Mouse (Mus musculus) embryo, embryonic 11.5 days (tissue): ENCODE measurements around the gene Gpr35.

Experiments used
- DNase-seq: peaks from one replicate; pipeline ENCODE4 v3.0.0-alpha.2; 2012; ENCODE audit warnings: low read depth, low spot score

The Gpr35 gene

DNA sequence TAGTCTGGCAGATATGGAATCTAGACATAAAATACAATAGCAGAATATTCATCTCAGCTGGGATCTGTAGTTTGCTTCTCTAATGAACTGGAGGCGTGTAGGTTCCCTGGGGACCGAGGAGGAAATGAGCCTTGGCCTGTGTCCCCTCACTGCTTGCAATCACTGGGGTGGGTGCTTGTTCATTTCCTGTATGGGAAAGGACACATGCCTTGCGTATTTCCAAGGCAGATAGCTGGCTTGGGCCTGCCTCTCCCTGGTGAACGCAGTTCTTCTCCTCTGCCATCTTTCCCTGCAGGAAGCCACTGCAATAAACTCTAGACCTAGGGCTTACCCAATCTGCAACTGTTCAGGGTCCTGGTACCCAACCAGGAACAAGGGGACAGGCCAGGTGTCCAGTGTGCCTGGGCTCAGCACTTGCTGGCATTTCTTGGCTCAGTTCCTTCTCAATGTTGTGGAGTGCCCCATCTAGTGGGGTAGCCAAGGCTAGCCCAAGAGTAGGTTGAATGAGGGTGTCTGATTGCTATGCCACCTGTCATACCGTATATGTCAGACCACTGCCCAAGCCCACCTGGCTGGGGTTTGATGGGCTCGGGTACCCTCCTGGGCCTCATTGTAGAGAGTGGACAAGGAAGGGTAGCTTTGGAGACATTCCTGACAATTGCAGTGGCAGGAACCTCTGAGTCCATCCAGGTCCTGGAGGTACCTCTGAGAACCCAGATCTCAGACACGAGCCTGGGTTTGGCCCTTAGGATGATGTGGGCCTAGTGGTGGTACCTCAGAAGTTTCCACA, 30.6 kb downstream of the Gpr35 start:
- no peak for DNase-seq

DNA sequence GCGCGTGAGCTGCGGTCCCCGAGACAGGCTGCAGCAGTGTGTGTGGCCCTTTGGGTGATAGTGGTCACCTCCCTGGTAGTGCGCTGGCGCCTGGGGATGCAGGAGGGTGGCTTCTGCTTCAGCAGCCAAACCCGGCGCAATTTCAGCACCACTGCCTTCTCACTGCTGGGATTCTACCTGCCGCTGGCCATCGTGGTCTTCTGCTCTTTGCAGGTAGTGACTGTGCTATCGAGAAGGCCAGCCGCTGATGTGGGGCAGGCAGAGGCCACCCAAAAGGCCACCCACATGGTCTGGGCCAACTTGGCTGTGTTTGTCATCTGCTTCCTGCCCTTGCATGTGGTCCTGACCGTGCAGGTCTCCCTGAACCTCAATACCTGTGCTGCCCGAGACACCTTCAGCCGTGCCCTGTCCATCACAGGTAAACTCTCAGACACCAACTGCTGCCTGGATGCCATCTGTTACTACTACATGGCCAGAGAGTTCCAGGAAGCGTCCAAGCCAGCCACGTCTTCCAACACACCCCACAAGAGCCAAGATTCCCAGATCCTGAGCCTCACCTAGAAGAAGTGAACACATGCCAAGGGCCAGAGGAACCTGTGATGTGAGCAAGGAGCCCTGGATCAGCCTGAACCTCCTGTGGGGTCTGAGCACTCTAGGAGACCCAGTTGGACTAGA, 32.4 kb downstream of the Gpr35 start:
- no peak for DNase-seq

DNA sequence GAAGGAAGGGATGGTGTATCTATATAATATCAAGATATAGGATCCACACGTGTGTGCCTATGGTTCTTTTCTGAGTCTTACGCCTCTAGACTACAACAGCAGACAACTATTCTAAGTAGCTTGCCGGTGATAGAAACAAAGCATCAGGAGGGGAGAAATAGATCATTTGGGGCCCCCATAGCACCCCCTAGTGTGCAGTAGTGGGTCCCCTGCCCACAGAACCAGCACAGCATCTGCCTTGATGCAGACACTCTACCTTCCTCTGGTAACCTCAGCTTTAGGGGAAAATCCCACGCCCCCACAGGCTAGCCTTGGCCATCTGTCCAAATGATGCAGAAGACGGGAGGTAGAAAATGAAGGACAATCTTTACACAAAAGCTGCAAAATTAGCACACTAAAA, 34.3 kb downstream of the Gpr35 start:
- DNase-seq = no peak

DNA sequence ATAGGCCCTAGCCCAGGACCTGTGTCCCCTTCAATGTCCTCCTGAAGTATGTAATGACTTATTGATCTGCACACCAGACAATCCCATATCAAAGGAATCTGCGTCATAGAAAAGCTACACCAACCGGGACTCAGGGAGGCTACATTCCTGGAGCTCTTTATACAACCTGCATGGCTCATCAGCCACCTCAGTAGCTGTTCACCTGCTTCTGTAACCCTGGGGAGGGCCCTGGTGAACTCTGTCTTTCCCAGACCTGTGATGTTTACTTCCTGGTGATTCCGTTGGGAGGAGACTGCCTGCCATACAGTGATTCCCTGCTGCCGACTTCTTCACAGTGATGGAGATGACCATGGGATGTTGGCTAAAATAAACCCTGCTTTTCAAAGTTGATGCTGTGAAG, 38.2 kb downstream of the Gpr35 start:
- no peak for DNase-seq

DNA sequence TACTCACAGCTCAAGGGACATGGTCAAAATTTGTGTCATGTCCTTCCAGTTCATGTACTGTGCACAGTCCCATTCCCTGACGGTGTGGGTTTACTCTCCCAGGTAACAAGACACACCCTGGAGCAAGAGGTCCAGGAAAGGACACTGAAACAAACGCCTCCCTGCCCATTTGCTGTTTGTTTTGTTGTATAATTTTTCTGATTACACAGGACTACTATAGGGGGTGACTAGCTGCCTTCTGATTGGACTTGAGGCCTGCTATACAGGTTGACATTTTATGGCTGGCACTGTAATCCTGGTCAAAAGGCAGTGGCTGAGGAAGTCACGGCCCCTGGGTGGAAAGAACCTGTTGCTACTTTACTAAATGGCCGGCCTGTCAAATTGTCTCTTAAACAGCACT, 39.2 kb downstream of the Gpr35 start:
- no peak for DNase-seq

DNA sequence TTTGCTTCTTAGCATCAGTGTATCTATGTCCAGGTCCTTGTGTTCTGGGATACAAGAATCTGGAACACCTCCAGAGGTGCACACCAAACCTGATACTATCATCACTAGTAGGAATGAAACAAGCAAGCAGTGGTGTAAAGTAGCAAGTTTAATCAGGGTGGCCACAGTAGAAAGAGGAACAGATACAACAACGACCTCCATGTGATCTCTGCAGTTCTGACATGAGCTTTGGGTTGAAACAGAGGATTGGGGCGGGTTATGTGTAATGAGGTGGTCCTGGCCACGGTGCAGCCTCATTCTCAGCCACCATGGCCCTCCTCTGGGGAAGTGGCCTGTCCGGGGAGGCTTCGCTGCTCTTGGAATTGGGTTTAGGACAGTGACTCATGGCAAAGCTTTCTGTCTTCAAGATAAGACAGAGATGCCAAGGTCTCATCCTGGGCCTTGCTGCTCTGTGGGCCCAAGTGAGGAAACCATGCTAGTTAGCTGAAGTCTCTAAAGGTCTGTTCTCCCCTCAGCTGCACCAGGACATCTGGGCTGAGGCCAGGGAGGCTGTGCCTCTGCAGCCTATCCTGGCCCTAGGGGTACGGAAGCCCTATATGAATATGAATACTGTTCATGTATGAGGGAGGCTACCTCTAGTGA, 41.7 kb downstream of the Gpr35 start:
- no peak for DNase-seq

DNA sequence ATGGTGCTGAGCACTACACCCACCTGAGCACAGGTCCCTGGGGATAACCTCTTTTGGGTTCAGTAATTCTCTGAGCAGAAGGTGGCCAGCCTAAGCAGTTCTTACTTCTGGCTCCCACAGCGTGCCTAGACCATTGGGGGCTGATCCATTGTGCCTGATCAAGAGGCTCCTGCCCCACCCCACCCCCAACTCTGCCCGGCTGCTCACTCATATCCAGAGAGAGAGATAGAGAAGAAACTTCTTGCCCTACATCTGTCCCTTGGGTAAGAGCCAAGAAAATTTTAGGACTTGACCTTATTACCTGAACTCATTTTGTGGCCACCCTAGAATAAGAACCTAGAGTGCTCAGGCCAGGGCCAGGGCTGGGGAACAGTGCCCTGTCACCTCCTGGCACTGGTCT, 42.2 kb downstream of the Gpr35 start:
- no peak for DNase-seq

DNA sequence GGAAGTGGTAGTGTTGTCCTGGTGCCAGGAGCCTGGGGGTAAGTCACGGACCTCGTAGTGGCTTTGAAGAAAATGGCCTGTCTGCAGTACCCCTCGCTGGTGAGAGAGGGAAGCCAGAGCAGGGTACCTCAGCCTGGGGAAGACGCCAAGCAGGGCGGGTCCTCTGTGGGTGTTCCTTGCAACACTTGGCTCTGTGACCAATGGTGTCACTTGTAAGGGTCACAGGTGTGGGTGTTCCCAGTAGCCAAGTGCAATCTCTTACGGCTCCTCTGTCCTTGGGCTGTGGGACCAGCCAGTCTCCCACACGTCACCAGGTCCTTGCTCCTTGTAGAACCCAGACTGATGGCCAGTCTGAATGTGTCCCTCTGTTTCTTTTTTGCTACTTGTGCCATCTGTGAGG, 55.4 kb downstream of the Gpr35 start, which contains the start of gene Aqp12:
Gene Aqp12 (plus strand): TSS at position 274 of the 400 bp plus-strand sequence.
- no peak for DNase-seq

DNA sequence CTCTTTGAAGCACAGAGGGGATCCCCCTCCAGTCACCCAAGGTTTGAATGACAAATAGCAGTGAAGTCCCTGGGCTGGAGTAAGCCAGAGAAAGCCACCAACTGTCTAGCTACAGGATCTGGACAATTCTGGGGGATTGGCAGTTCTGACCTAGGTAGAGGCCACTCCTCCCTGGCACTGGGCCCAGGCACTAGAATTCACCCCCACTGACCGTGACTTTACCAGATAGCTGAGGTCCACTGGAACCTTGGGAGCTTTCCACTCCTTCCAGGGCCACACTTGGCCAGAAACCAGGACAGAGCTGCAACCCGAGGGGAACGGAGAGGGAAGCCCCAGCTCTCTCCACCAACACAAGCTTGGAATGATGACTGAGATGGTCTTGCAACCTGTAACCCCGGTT, 58.5 kb downstream of the Gpr35 start:
- DNase-seq = no peak

DNA sequence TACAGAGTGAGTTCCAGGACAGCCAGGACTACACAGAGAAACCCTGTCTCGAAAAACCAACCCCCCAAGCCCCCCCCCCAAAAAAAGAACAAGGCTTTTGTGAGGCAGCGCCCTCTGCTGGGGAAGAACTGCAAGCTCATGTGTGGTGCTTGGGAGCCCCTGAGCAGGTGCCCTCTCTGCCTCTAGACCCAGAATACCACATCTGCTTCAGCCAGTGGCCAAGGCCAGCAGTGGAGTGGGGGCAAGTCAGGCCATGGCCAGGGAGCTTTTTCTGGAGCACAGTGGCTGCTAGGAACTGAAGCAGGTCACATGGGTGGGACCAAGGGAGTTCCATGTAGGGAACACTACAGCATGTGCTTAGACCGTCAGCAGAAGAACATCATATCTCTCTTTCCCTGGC, 60.1 kb downstream of the Gpr35 start:
- DNase-seq = peak; percentile 17

DNA sequence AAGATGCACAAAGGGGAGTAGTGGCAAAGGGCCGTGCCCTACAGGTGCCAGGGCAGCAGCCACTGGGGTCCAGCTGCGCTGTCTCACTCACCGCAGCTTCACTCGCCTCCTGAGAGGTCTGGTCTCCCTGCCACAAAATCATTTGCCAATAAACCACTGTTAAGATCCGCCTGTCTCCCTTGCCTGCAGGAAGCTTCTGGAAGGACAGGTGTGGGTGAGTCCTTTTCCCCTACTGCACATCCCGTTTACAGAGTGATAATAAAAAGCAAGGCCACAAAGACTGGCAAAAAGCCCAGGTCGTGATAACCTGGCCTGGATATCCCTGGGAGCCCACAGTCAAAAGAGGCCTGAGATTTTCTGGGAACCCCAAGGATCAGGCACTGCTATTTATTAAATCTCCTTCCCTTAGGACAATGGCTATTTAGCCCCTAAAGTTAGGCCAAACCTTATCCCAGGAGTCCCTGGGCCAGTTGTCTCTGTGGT, 61.5 kb downstream of the Gpr35 start:
- no peak for DNase-seq

DNA sequence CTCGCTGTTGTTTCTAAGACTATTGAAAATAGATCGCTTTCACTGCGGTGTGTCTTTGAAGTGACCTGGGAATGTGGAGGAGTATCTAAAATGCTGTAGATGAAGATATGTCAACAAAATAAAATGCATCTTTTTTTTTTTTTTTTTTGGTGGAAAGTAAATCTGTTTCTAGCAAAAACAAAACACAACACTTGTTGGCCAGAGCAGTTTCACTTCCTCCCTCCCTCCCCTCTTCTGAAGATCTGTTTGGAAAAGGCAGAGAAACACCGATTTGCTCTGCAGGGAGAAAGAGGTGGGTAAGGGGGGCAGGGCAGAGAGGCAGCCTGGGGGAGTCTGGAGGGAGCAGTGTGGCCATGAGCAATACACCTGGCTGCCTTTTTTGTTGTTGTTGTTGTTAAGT, 62.7 kb downstream of the Gpr35 start:
- no peak for DNase-seq

DNA sequence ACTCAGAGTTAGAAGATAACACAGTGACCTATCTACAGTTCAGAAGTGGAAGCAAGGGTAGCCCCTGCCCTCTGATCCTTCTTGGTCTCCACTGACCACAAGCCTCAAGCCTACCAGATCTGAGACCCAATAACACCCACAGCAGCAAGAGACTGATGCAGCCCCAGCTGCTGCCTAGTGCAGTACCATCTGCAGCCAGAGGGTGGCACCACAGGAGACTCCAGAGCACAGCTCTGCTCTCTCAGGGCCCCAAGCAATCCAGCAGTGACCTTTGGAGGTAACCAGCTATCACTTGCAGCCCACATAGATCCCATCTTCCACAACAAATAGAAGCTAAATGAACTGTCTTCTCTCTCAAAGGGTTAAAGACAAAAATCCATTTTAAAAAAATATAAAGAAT, 63.8 kb downstream of the Gpr35 start:
- peak; percentile 47 for DNase-seq

DNA sequence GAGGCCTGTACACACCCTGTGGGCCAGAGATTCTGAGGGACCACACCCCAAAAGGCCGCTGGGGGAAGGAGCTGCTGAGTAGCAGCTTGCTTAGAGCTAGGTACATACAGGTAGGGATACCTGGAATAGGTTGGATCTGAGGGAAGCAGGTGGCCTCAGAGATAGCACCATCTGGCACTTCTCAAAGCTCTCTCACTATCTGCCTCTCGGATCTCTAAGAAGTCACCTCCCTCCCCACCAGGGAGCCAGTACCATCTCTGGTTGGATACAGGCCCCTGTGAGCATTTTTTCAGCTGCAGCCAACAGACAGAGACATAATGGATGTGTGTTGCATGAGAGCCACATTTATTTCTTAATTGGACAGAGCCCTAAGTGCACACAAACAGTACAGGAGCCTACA, 64.5 kb downstream of the Gpr35 start:
- DNase-seq = no peak

DNA sequence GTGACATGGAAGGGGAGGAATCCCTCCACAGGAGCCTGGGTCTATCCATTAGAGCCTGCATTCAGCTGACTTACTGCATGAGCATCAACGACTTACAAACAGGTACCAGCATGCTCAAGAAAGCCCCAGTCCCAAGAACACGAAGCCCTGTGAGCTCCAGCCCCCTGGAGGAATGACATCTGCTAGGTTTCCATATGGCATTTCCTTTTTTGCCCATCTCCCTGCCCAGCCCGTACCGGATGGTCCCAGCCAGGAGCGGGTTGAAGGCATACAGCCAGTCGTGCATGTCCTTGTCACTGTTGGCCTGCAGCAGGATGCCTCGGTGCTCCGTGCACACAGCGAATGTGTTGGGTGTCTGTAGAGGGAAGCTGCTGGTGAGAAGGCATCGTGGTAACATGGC, 68.1 kb downstream of the Gpr35 start:
- no peak for DNase-seq

DNA sequence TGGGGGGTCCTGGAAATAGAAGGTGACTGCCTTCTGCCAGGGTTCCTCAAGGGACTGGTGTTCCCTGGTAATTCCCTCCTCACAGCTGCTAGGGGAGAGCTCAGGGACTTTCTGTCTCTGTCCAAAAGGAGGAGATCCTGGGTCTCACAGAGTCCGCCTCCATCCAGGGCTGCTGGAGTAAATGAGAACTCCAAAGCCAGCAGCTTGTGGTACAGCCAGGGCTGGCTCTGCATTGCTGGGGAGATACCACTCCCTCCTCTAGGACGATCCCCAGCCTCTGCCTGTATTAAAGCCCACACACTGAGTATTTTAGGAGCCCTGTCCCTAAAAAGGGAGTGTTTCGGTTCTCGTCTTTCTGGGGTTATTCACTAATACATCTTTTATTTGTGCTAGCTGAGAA, 69.9 kb downstream of the Gpr35 start:
- DNase-seq = no peak

DNA sequence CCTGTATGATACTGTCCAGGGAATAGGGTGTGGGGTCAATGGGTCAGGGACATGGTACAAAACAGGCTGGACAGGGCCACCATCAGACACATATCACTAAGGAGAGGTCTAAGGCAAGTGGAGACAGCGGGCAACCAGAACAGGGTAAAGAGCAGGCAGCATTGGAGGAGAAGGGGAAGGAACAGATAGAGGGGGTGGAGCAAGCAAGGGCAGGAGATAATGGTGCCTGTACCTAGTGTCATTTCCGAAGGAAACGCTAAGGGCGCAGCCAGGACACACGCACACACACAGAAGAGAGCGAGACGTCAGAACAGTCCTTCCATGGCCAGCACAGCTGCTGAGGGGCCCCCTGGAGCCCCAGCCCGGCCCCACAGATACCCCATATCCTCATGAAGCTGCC, 75.9 kb downstream of the Gpr35 start:
- no peak for DNase-seq

DNA sequence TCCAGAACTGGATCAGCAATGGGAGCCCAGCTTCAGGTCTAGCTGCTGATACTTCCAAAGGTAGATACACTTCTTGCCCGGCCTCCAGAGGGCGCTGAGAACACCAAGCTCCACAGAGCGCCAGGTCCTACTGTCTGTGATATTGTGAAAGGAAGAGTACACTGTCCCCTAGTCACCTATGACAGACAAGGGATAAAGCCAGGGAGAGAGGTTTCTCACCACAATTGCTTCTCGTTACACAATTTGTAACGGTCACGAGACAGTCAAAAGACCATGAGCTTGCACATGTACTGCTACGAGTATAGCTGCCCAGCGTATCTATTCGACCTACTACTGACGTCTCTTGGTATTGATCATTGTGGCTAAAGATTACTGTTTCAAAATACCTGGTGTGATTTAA, 78.7 kb downstream of the Gpr35 start:
- DNase-seq = no peak

DNA sequence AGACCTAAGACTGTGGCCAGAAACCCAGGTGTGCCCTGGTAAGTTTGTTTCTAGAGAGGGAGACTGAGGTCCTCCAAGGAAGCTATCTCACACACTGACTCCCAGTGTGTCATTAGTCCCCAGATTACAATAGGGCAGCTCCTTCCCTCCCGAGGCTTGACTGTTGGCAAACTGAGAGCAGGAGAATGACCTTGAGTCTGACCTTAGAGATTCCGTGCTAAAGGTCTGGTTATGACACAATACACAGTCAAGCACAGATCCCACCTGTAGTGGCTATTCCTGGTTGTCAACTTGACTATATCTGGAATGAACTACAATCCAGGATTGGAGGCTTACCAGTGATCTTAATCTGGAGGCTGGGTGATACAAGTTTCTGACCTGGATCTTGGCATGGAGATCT, 79.4 kb downstream of the Gpr35 start:
- no peak for DNase-seq

DNA sequence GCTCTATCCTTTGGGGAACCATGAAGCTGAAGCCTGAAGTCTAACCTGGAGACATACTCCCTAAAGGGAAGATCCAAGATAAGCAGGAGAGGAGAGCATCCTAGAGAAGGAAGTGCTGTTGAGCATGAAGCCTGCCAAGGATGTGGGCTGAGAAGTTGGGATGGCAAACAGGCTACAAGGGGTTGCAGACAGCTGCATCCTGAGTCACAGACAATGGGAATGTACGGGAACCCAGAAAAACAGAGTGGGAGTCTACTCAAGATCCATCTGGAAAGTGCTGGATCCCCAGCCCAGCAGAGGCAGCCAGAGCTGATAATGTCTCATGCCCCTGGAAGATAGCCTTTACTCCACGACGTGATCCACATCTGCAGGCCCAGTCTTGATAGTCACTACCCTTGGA, 80.5 kb downstream of the Gpr35 start:
- no peak for DNase-seq

DNA sequence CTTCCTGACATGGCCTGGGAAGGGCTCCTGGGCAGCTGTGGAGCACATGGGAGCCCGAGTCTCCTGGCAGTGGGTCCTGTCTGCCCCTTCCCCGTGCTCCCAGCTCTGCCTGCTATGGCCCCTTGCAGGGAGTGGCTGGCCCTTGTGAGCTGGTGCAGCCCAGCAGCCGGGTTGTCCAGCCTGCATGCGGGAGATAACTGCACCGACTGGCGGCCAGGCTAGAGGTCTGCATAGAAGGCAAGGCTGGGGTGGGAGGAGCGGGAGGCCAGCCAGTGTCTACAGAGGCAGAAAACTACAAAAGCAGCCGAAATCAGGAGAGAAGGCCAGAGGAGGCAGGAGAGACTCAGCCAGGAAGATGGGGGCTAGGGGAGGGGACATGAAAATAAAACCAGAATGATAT, 83.3 kb downstream of the Gpr35 start:
- peak; percentile 13 for DNase-seq

DNA sequence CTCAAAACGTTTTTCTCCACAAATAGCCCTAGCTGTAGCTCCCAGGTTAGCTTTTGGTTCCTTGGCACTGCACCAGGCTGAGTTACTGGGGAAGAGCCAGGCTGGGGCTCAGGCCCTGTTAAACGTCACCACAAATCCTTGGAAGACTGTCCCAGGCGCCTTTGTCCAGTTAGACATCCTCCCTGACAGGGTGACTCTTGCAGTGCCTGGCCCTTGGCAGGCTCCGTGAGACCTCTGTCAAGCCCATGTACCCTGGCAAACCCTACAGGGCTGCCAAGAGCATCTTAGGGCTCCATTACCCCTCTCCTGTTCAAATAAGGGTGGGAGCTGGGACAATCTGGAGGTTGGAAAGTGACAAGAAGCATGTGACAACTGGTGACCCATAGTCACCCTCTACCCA, 85.3 kb downstream of the Gpr35 start:
- DNase-seq = no peak
